8 mouse cellular contexts compared by ENCODE assay signal in genomic region chr17:23726758-23727142, GRCm38 (mm10). TPM values are rescaled to one million over a fixed set of nuclear protein-coding genes. Genes with fewer than 3 reads are reported as not detected.
DNase-seq lines count a peak whose midpoint lies in the region; ATAC-seq and TF ChIP-seq lines count a peak whose summit lies in the region.

No protein-coding gene starts in this region.

- H3K4me3 ChIP-seq in hindbrain, postnatal 0 days (ENCODE audit: low read length), result peak overlapping the region; percentile 74
- peak overlapping the region; percentile 90 for H3K4me3 ChIP-seq in midbrain, embryonic 16.5 days (ENCODE audit: low read depth, low read length)
- peak overlapping the region; percentile 97 for H3K4me3 ChIP-seq in stomach, embryonic 15.5 days (replicated peaks)

- 0 out of 2 replicates have a peak, but pooled peaks cover 4% of the 10 kb centered on the region for H3K4me1 ChIP-seq in hindbrain, postnatal 0 days (ENCODE audit: insufficient read depth, low read length)
- peaks cover 10% of the 10 kb centered on the region; the same call in 1 of the 2 replicates for H3K4me1 ChIP-seq in midbrain, embryonic 16.5 days (ENCODE audit: control insufficient read depth, insufficient read depth, low read length)
- H3K4me1 ChIP-seq in stomach, embryonic 15.5 days, result 0 out of 2 replicates have a peak, but pooled peaks cover 3% of the 10 kb centered on the region

- H3K9ac ChIP-seq in hindbrain, postnatal 0 days (replicated peaks; ENCODE audit: low read length), result peak overlapping the region; percentile 59
- peak overlapping the region; percentile 80 for H3K9ac ChIP-seq in midbrain, embryonic 16.5 days (ENCODE audit: low read depth, low read length)
- H3K9ac ChIP-seq in stomach, embryonic 15.5 days, result peak overlapping the region; percentile 68

- no peaks in the 10 kb centered on the region for H3K9me3 ChIP-seq in hindbrain, postnatal 0 days (ENCODE audit: low read length)
- H3K9me3 ChIP-seq in midbrain, embryonic 16.5 days (replicated peaks; ENCODE audit: control insufficient read depth, low read length, poor library complexity, severe bottlenecking), result no peaks in the 10 kb centered on the region
- H3K9me3 ChIP-seq in stomach, embryonic 15.5 days, result no peaks in the 10 kb centered on the region

- peak overlapping the region; percentile 71 for H3K27ac ChIP-seq in hindbrain, postnatal 0 days
- H3K27ac ChIP-seq in midbrain, embryonic 16.5 days (ENCODE audit: low read length), result peak overlapping the region; percentile 58; the same call in 1 of the 2 replicates
- H3K27ac ChIP-seq in stomach, embryonic 15.5 days, result peak overlapping the region; percentile 93

- under 1% methylated on average over 20 of the region's 20 CpGs for WGBS in hindbrain, postnatal 0 days
- under 1% methylated on average over 20 of the region's 20 CpGs for WGBS in midbrain, embryonic 16.5 days
- under 1% methylated on average over 20 of the region's 20 CpGs for WGBS in stomach, embryonic 15.5 days

- peak; percentile 58 for TF ChIP-seq CTCF in hindbrain, postnatal 0 days (IDR thresholded peaks at IDR 0.05; ENCODE audit: low read depth)

- peak; percentile 29 to 36 for DNase-seq in thymus, postnatal 10 days (ENCODE audit: low spot score in 2 of 2)
- DNase-seq in thymus, postnatal 36 days, result no peak
- DNase-seq in cerebellum, postnatal 25 days, result peak; percentile 65 to 79
- DNase-seq in gastrocnemius, postnatal 10 days, result peak; percentile 78
- peak; percentile 87 for DNase-seq in hindbrain, postnatal 0 days (ENCODE audit: low spot score)
- peak; percentile 91 for DNase-seq in liver

- H3K36me3 ChIP-seq in hindbrain, postnatal 0 days (ENCODE audit: insufficient read depth, low read length), result no peaks in the 10 kb centered on the region
- no peaks in the 10 kb centered on the region for H3K36me3 ChIP-seq in midbrain, embryonic 16.5 days (ENCODE audit: control insufficient read depth, insufficient read depth, low read length)
- H3K36me3 ChIP-seq in stomach, embryonic 15.5 days, result no peaks in the 10 kb centered on the region

- peak overlapping the region; percentile 92 for H3K4me2 ChIP-seq in hindbrain, postnatal 0 days (ENCODE audit: low read depth, low read length)
- peak overlapping the region; percentile 92 for H3K4me2 ChIP-seq in midbrain, embryonic 16.5 days (ENCODE audit: low read length)
- peak overlapping the region; percentile 65 for H3K4me2 ChIP-seq in stomach, embryonic 15.5 days

- ATAC-seq in hindbrain, postnatal 0 days, result peak; percentile 90
- ATAC-seq in midbrain, embryonic 16.5 days, result peak; percentile 84
- peak; percentile 90 for ATAC-seq in stomach, embryonic 15.5 days (ENCODE audit: insufficient read depth, low FRiP score, low read depth)

- no peaks in the 10 kb centered on the region for H3K27me3 ChIP-seq in hindbrain, postnatal 0 days (ENCODE audit: insufficient read depth, low read length)
- no peaks in the 10 kb centered on the region for H3K27me3 ChIP-seq in midbrain, embryonic 16.5 days (ENCODE audit: control insufficient read depth, insufficient read depth, low read depth, low read length)
- no peaks in the 10 kb centered on the region for H3K27me3 ChIP-seq in stomach, embryonic 15.5 days (replicated peaks)

RNA-seq across cellular contexts. Expression of gene Pkmyt1, which starts 0.6 kb away (rescaled TPM):
- total RNA-seq in gastrocnemius, postnatal 10 days (2021), result 1 to 10 TPM; 4.7 to 5.6 TPM
- 27.1 and 27.8 TPM in 2 replicates for total RNA-seq in hindbrain, postnatal 0 days (2014; rRNA removed)
- 19.5 and 20.1 TPM in 2 replicates for polyA plus RNA-seq in hindbrain, postnatal 0 days (2015; fragmentation: Nextera tagmentation; extraction: Ambion mirVana)
- polyA plus RNA-seq in midbrain, embryonic 16.5 days (2015; fragmentation: Nextera tagmentation; extraction: Ambion mirVana), result 17.9 and 19.7 TPM in 2 replicates
- polyA plus RNA-seq in stomach, embryonic 15.5 days (2015; fragmentation: Nextera tagmentation; extraction: Ambion mirVana), result 47.4 and 49.9 TPM in 2 replicates

RNA-seq across cellular contexts. Expression of gene 1520401A03Rik, which starts 4.2 kb away (rescaled TPM):
- total RNA-seq in gastrocnemius, postnatal 10 days (2021), result under 1 TPM; 0.12 to 0.23 TPM
- total RNA-seq in hindbrain, postnatal 0 days (2014; rRNA removed), result not detected in 2 replicates
- 0.19 and 0.26 TPM in 2 replicates for polyA plus RNA-seq in hindbrain, postnatal 0 days (2015; fragmentation: Nextera tagmentation; extraction: Ambion mirVana)
- polyA plus RNA-seq in midbrain, embryonic 16.5 days (2015; fragmentation: Nextera tagmentation; extraction: Ambion mirVana), result 0.07 and 0.19 TPM in 2 replicates
- 0.06 and 0.22 TPM in 2 replicates for polyA plus RNA-seq in stomach, embryonic 15.5 days (2015; fragmentation: Nextera tagmentation; extraction: Ambion mirVana)

RNA-seq across cellular contexts. Expression of gene Paqr4, which starts 13.9 kb away (rescaled TPM):
- total RNA-seq in gastrocnemius, postnatal 10 days (2021), result 1 to 10 TPM; 7.6 to 9.4 TPM
- 102 and 120 TPM in 2 replicates for total RNA-seq in hindbrain, postnatal 0 days (2014; rRNA removed)
- 69.4 and 72.1 TPM in 2 replicates for polyA plus RNA-seq in hindbrain, postnatal 0 days (2015; fragmentation: Nextera tagmentation; extraction: Ambion mirVana)
- polyA plus RNA-seq in midbrain, embryonic 16.5 days (2015; fragmentation: Nextera tagmentation; extraction: Ambion mirVana), result 70.9 and 75.7 TPM in 2 replicates
- 22.6 and 23.2 TPM in 2 replicates for polyA plus RNA-seq in stomach, embryonic 15.5 days (2015; fragmentation: Nextera tagmentation; extraction: Ambion mirVana)

RNA-seq across cellular contexts. Expression of gene Kremen2, which starts 18.9 kb away (rescaled TPM):
- not detected for total RNA-seq in gastrocnemius, postnatal 10 days (2021)
- 1.2 and 2.0 TPM in 2 replicates for total RNA-seq in hindbrain, postnatal 0 days (2014; rRNA removed)
- 1.1 and 1.4 TPM in 2 replicates for polyA plus RNA-seq in hindbrain, postnatal 0 days (2015; fragmentation: Nextera tagmentation; extraction: Ambion mirVana)
- polyA plus RNA-seq in midbrain, embryonic 16.5 days (2015; fragmentation: Nextera tagmentation; extraction: Ambion mirVana), result 1.6 and 1.8 TPM in 2 replicates
- 0.49 and 0.74 TPM in 2 replicates for polyA plus RNA-seq in stomach, embryonic 15.5 days (2015; fragmentation: Nextera tagmentation; extraction: Ambion mirVana)

RNA-seq across cellular contexts. Expression of gene Cldn9, which starts 42.9 kb away (rescaled TPM):
- total RNA-seq in gastrocnemius, postnatal 10 days (2021), result under 1 TPM; 0.54 to 0.70 TPM
- total RNA-seq in hindbrain, postnatal 0 days (2014; rRNA removed), result 1.0 and 1.9 TPM in 2 replicates
- 1.1 and 1.2 TPM in 2 replicates for polyA plus RNA-seq in hindbrain, postnatal 0 days (2015; fragmentation: Nextera tagmentation; extraction: Ambion mirVana)
- polyA plus RNA-seq in midbrain, embryonic 16.5 days (2015; fragmentation: Nextera tagmentation; extraction: Ambion mirVana), result 0.62 and 0.67 TPM in 2 replicates
- polyA plus RNA-seq in stomach, embryonic 15.5 days (2015; fragmentation: Nextera tagmentation; extraction: Ambion mirVana), result 1.8 and 2.4 TPM in 2 replicates

Comparison
In these comparisons a context has a peak if more than half of its experiments do, and no peak if none do; other contexts are left out.
1. DNase-seq: peak in thymus, postnatal 10 days (2 of 2), cerebellum, postnatal 25 days (2 of 2), gastrocnemius, postnatal 10 days (single experiment), hindbrain, postnatal 0 days (single experiment) and liver (single experiment); none in thymus, postnatal 36 days (0 of 2).
2. Peak in every context shown above with its lines, with median percentiles within 50 percentile points of each other: ATAC-seq, H3K27ac ChIP-seq, H3K4me2 ChIP-seq, H3K4me3 ChIP-seq and H3K9ac ChIP-seq.